Mouse (Mus musculus) regulatory T cell (primary cell): ENCODE measurements at regions not wholly inside any gene's neighbourhood (a gene's known extent, or its start where the extent isn't known, plus 50 kb on each side); places are given as distances from the start of the nearest gene placed in this dataset.

Experiments used
- in situ Hi-C: fragments of 300-600 bp; cut with MboI, MseI; formaldehyde crosslinking; loops from one replicate; pipeline ENCODE4 v1.15.1; 2025; ENCODE audit warnings: high pct_unique_total_duplicates

- in situ Hi-C loops, result no loop called here
These were observed 68.2 kb downstream of the Il12a start for GRCm38 (mm10) chr3:68758609-68759008.

GRCm38 (mm10) chr3:68759375-68759774, 68.9 kb downstream of the Il12a start:
- in situ Hi-C loops, result no loop called here

- in situ Hi-C loops, result loop anchor here (5.0 kb wide), 2 partner anchors 44 to 106 kb away; partner anchors contain the start of gene 1110032F04Rik
These were observed 70.4 kb downstream of the Il12a start for GRCm38 (mm10) chr3:68760806-68761205.

GRCm38 (mm10) chr3:68761242-68761625, 70.8 kb downstream of the Il12a start:
- in situ Hi-C loops, result loop anchor here (5.0 kb wide), 2 partner anchors 44 to 106 kb away; partner anchors contain the start of gene 1110032F04Rik

- in situ Hi-C loops, result loop anchor here (5.0 kb wide), 2 partner anchors 44 to 106 kb away; partner anchors contain the start of gene 1110032F04Rik
These were observed 71.3 kb downstream of the Il12a start for GRCm38 (mm10) chr3:68761626-68762331.

- in situ Hi-C loops, result loop anchor here (5.0 kb wide), 2 partner anchors 46 to 104 kb away; partner anchors contain the start of gene 1110032F04Rik
These were observed 72.5 kb downstream of the Il12a start for GRCm38 (mm10) chr3:68762988-68763387.

GRCm38 (mm10) chr3:68764336-68764735, 73.9 kb downstream of the Il12a start:
- in situ Hi-C loops, result loop anchor here (5.0 kb wide), 2 partner anchors 47 to 103 kb away; partner anchors contain the start of gene 1110032F04Rik

- in situ Hi-C loops, result loop anchor here (5.0 kb wide), 2 partner anchors 48 to 102 kb away; partner anchors contain the start of gene 1110032F04Rik
These were observed 74.6 kb downstream of the Il12a start for GRCm38 (mm10) chr3:68764917-68765598.

- in situ Hi-C loops, result no loop called here
These were observed 81.1 kb downstream of the Il12a start for GRCm38 (mm10) chr3:68771579-68771978.

- in situ Hi-C loops, result loop anchor here (25.0 kb wide), 1 partner anchor 1790 kb away; the partner anchor contains the start of genes Rsrc1 and Shox2
These were observed 87.4 kb downstream of the Il12a start for GRCm38 (mm10) chr3:68777801-68778200.

- in situ Hi-C loops, result loop anchor here (25.0 kb wide), 1 partner anchor 1791 kb away; the partner anchor contains the start of genes Rsrc1 and Shox2
These were observed 88.1 kb downstream of the Il12a start for GRCm38 (mm10) chr3:68778354-68779040.

GRCm38 (mm10) chr3:68780843-68781242, 88.5 kb upstream of the 1110032F04Rik start:
- in situ Hi-C loops, result loop anchor here (25.0 kb wide), 1 partner anchor 1794 kb away; the partner anchor contains the start of genes Rsrc1 and Shox2

GRCm38 (mm10) chr3:68781466-68781865, 87.9 kb upstream of the 1110032F04Rik start:
- in situ Hi-C loops, result loop anchor here (25.0 kb wide), 1 partner anchor 1794 kb away; the partner anchor contains the start of genes Rsrc1 and Shox2

GRCm38 (mm10) chr3:68782363-68782762, 87.0 kb upstream of the 1110032F04Rik start:
- in situ Hi-C loops, result loop anchor here (25.0 kb wide), 1 partner anchor 1795 kb away; the partner anchor contains the start of genes Rsrc1 and Shox2

- in situ Hi-C loops, result loop anchor here (25.0 kb wide), 1 partner anchor 1797 kb away; the partner anchor contains the start of genes Rsrc1 and Shox2
These were observed 85.5 kb upstream of the 1110032F04Rik start for GRCm38 (mm10) chr3:68783666-68784416.

GRCm38 (mm10) chr3:68786771-68787170, 82.6 kb upstream of the 1110032F04Rik start:
- in situ Hi-C loops, result loop anchor here (25.0 kb wide), 1 partner anchor 1799 kb away; the partner anchor contains the start of genes Rsrc1 and Shox2

- in situ Hi-C loops, result loop anchor here (25.0 kb wide), 1 partner anchor 1800 kb away; the partner anchor contains the start of genes Rsrc1 and Shox2
These were observed 81.8 kb upstream of the 1110032F04Rik start for GRCm38 (mm10) chr3:68787385-68788175.

- in situ Hi-C loops, result loop anchor here (25.0 kb wide), 1 partner anchor 1802 kb away; the partner anchor contains the start of genes Rsrc1 and Shox2
These were observed 79.9 kb upstream of the 1110032F04Rik start for GRCm38 (mm10) chr3:68789491-68789890.

GRCm38 (mm10) chr3:68790466-68790865, 78.9 kb upstream of the 1110032F04Rik start:
- in situ Hi-C loops, result loop anchor here (25.0 kb wide), 1 partner anchor 1803 kb away; the partner anchor contains the start of genes Rsrc1 and Shox2
